Comparison of ENCODE assay signal across 8 mouse cellular contexts in the genomic region with DNA sequence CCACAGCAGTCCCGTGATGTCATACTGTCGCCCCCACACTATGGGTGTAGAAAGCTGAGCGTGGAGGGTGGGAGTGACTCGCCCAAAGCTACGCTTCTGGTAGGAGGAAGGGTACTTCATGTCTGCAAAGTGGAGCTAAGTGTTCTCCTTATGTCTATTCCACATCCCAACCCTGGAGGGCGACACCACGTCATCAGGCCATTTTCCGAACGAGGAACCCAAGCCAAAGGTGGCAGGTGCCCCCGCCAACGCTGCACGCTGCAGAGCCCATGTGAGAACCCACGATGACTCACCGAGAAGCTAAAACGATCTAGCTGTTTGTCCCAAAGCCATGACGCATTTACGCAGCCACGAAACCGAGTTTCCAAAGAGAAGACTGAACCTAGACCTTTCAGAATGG. TPM values are rescaled to one million over a fixed set of nuclear protein-coding genes. Genes with fewer than 3 reads are reported as not detected.
DNase-seq lines count a peak whose midpoint lies in the region; TF ChIP-seq lines count a peak whose summit lies in the region.

No protein-coding gene starts in this region.

- 21% methylated on average over 19 of the region's 19 CpGs for WGBS in lung, adult 2 months
- 8% methylated on average over 19 of the region's 19 CpGs for WGBS in bone marrow, adult 2 months

- TF ChIP-seq CTCF in lung, adult 2 months (IDR thresholded peaks at IDR 0.05; ENCODE audit: insufficient read depth, low read length) = 0 out of 2 replicates have a peak, but pooled peaks have one; percentile 15
- peak; percentile 14; the same call in 1 of the 2 replicates for TF ChIP-seq CTCF in bone marrow, adult 2 months (IDR thresholded peaks at IDR 0.05; ENCODE audit: control insufficient read depth, insufficient read depth, low read length)

- TF ChIP-seq POLR2A in lung, adult 2 months (IDR thresholded peaks at IDR 0.05; ENCODE audit: borderline replicate concordance, extremely low read depth, low read depth, low read length) = no peak
- no peak for TF ChIP-seq POLR2A in bone marrow, adult 2 months (IDR thresholded peaks at IDR 0.05; ENCODE audit: borderline replicate concordance, control insufficient read depth, low read depth, low read length)

- H3K27ac ChIP-seq in bone marrow, adult 2 months (ENCODE audit: control insufficient read depth, insufficient read depth, low read depth, low read length, poor library complexity) = no peak overlapping the region

- DNase-seq in lung, adult 2 months = no peak
- DNase-seq in lung, postnatal 14 days = no peak
- DNase-seq in frontal cortex, postnatal 10 days (ENCODE audit: low spot score in 2 of 2) = peak; percentile 52 to 67
- peak; percentile 78 to 89 for DNase-seq in left cerebral cortex, adult 9 months (ENCODE audit: low spot score in 2 of 2)
- peak; percentile 84 for DNase-seq in naive thymus-derived CD4-positive, alpha-beta T cell, adult 2 months (ENCODE audit: low read depth)
- DNase-seq in testis, postnatal 14 days (ENCODE audit: low spot score) = no peak
- no peak for DNase-seq in yolk sac, embryonic 10.5 days (ENCODE audit: low spot score)

- no peaks in the 10 kb centered on the region for H3K4me1 ChIP-seq in lung, adult 2 months (ENCODE audit: control insufficient read depth, insufficient read depth, low read length)
- peaks cover 4% of the 10 kb centered on the region; the same call in 1 of the 2 replicates for H3K4me1 ChIP-seq in bone marrow, adult 2 months (ENCODE audit: control insufficient read depth, insufficient read depth, low read length)

- peak overlapping the region; percentile 42 for H3K4me3 ChIP-seq in lung, adult 2 months (replicated peaks; ENCODE audit: extremely low read depth, low read depth, low read length)
- H3K4me3 ChIP-seq in bone marrow, adult 2 months (replicated peaks; ENCODE audit: control insufficient read depth, low read depth, low read length) = peak overlapping the region; percentile 72

RNA-seq across cellular contexts. Expression of a gene that starts 16.7 kb away (rescaled TPM):
- not detected in 2 replicates for polyA plus RNA-seq in lung, adult 2 months (2012; rRNA removed)
- polyA plus RNA-seq in bone marrow, adult 2 months (2011; ENCODE audit: insufficient read depth, insufficient read length, low replicate concordance, missing spikeins) = not detected in 2 replicates

RNA-seq across cellular contexts. Expression of a gene that starts 21.3 kb away (rescaled TPM):
- polyA plus RNA-seq in lung, adult 2 months (2012; rRNA removed) = 12.2 and 15.0 TPM in 2 replicates
- polyA plus RNA-seq in bone marrow, adult 2 months (2011; ENCODE audit: insufficient read depth, insufficient read length, low replicate concordance, missing spikeins) = 1.1 TPM in 1 of 2 replicates, not detected in the other

RNA-seq across cellular contexts. Expression of a gene that starts 24.5 kb away (rescaled TPM):
- 59.7 and 62.4 TPM in 2 replicates for polyA plus RNA-seq in lung, adult 2 months (2012; rRNA removed)
- polyA plus RNA-seq in bone marrow, adult 2 months (2011; ENCODE audit: insufficient read depth, insufficient read length, low replicate concordance, missing spikeins) = 12.9 and 24.4 TPM in 2 replicates

RNA-seq across cellular contexts. Expression of a gene that starts 27.1 kb away (rescaled TPM):
- polyA plus RNA-seq in lung, adult 2 months (2012; rRNA removed) = 1,119 and 1,194 TPM in 2 replicates
- polyA plus RNA-seq in bone marrow, adult 2 months (2011; ENCODE audit: insufficient read depth, insufficient read length, low replicate concordance, missing spikeins) = 845 and 916 TPM in 2 replicates

RNA-seq across cellular contexts. Expression of a gene that starts 37.5 kb away (rescaled TPM):
- polyA plus RNA-seq in lung, adult 2 months (2012; rRNA removed) = 43.1 and 133 TPM in 2 replicates
- 8.6 and 19.3 TPM in 2 replicates for polyA plus RNA-seq in bone marrow, adult 2 months (2011; ENCODE audit: insufficient read depth, insufficient read length, low replicate concordance, missing spikeins)

Comparison
In these comparisons a context has a peak if more than half of its experiments do, and no peak if none do; other contexts are left out.
1. DNase-seq: peak in frontal cortex, postnatal 10 days (2 of 2), left cerebral cortex, adult 9 months (2 of 2) and naive thymus-derived CD4-positive, alpha-beta T cell, adult 2 months (single experiment); none in lung, adult 2 months (single experiment), lung, postnatal 14 days (single experiment), testis, postnatal 14 days (single experiment) and yolk sac, embryonic 10.5 days (single experiment).